Mouse (Mus musculus) MEL (cell line): ENCODE results near the gene Mmgt1. TPM values are rescaled to one million over a fixed set of nuclear protein-coding genes. Genes with fewer than 3 reads are reported as not detected.

Source experiments
- DNase-seq: peaks from one replicate; pipeline ENCODE4 v3.0.0; 2011; ENCODE audit warnings: low read depth, low spot score
- H3K27ac ChIP-seq: 2 replicates; pipeline ENCODE4 v1.5.1; 2012; ENCODE audit warnings: low read depth, mild to moderate bottlenecking, control low read depth, low read length, moderate library complexity; ENCODE audit not compliant: control insufficient read depth
- H3K27me3 ChIP-seq, 2 experiments: fragments of 150-350 bp in 1 of 2; sonication (generic) in 1 of 2; 2 replicates each; pipeline ENCODE4 v1.6.1; 2012; ENCODE audit warnings: low read length in 2 of 2, mild to moderate bottlenecking in 2 of 2, improper control_type of control experiment in 1 of 2, moderate library complexity in 1 of 2; ENCODE audit not compliant: insufficient read depth in 2 of 2, control insufficient read depth in 1 of 2
- H3K36me3 ChIP-seq, 2 experiments: 2 replicates each; pipeline ENCODE4 v1.6.1; 2012 to 2014; ENCODE audit warnings: low read length in 2 of 2, improper control_type of control experiment in 1 of 2, inconsistent platforms in 1 of 2, mild to moderate bottlenecking in 1 of 2; ENCODE audit not compliant: insufficient read depth in 2 of 2, control insufficient read depth in 1 of 2
- H3K4me1 ChIP-seq, 2 experiments: fragments of 150-350 bp in 1 of 2; sonication (generic) in 1 of 2; 2 replicates each; pipeline ENCODE4 v1.6.1; 2012; ENCODE audit warnings: low read length in 2 of 2, improper control_type of control experiment in 1 of 2, mild to moderate bottlenecking in 1 of 2; ENCODE audit not compliant: insufficient read depth in 2 of 2, control insufficient read depth in 1 of 2
- H3K4me3 ChIP-seq, 2 experiments: fragments of 150-350 bp in 1 of 2; sonication (generic) in 1 of 2; 2 replicates each; pipeline ENCODE4 v1.5.1; 2012; ENCODE audit warnings: low read depth in 2 of 2, low read length in 2 of 2, mild to moderate bottlenecking in 2 of 2, moderate library complexity in 2 of 2, control low read depth in 1 of 2, improper control_type of control experiment in 1 of 2; ENCODE audit not compliant: control insufficient read depth in 1 of 2, insufficient read depth in 1 of 2
- H3K79me2 ChIP-seq: 2 replicates; pipeline ENCODE4 v1.6.1; 2012; ENCODE audit warnings: mild to moderate bottlenecking, low read length, moderate library complexity; ENCODE audit not compliant: control insufficient read depth, poor library complexity, insufficient read depth
- H3K9ac ChIP-seq: 2 replicates; pipeline ENCODE4 v1.6.1; 2012; ENCODE audit warnings: low read depth, mild to moderate bottlenecking, control low read depth, low read length, moderate library complexity; ENCODE audit not compliant: control insufficient read depth, poor library complexity, severe bottlenecking
- H3K9me3 ChIP-seq: fragments of 150-350 bp; sonication (generic); replicated peaks from 2 replicates; pipeline ENCODE4 v1.6.1; 2012; ENCODE audit warnings: mild to moderate bottlenecking, low read length, improper control_type of control experiment, moderate library complexity; ENCODE audit not compliant: insufficient read depth
- CHD1 ChIP-seq: IDR thresholded peaks from 2 replicates; pipeline ENCODE4 v1.6.1; 2012; ENCODE audit warnings: low read depth, mild to moderate bottlenecking, inconsistent platforms, low read length, improper control_type of control experiment
- CHD2 ChIP-seq: IDR thresholded peaks from 2 replicates; pipeline ENCODE4 v1.6.1; 2011; ENCODE audit warnings: low read length, improper control_type of control experiment
- CTCF ChIP-seq, 3 experiments: IDR thresholded peaks in 2 of 3; conservative IDR thresholded peaks in 1 of 3; 2 replicates each; pipeline ENCODE4 v1.5.1; 2011 to 2012; ENCODE audit warnings: low read length in 3 of 3, low read depth in 2 of 3, mild to moderate bottlenecking in 2 of 3, improper control_type of control experiment in 1 of 3, inconsistent platforms in 1 of 3, mixed read lengths in 1 of 3, moderate library complexity in 1 of 3; ENCODE audit not compliant: control insufficient read depth in 1 of 3, insufficient read depth in 1 of 3, poor library complexity in 1 of 3, severe bottlenecking in 1 of 3
- E2F4 ChIP-seq: IDR thresholded peaks from 2 replicates; pipeline ENCODE4 v1.6.1; 2011; ENCODE audit warnings: low read depth, low read length, improper control_type of control experiment, borderline replicate concordance
- ELF1 ChIP-seq: IDR thresholded peaks from 2 replicates; pipeline ENCODE4 v1.6.1; 2014; ENCODE audit warnings: low read depth, mild to moderate bottlenecking, inconsistent platforms, low read length, improper control_type of control experiment, moderate library complexity
- EP300 ChIP-seq, 2 experiments: IDR thresholded peaks; 2 replicates each; pipeline ENCODE4 v1.6.1; 2011; ENCODE audit warnings: improper control_type of control experiment in 2 of 2, low read length in 2 of 2, low read depth in 1 of 2, mild to moderate bottlenecking in 1 of 2
- ETS1 ChIP-seq: IDR thresholded peaks from 2 replicates; pipeline ENCODE4 v1.6.1; 2012; ENCODE audit warnings: low read depth, mild to moderate bottlenecking, inconsistent platforms, low read length, improper control_type of control experiment, moderate library complexity
- GABPA ChIP-seq: IDR thresholded peaks from 2 replicates; pipeline ENCODE4 v1.6.1; 2012; ENCODE audit warnings: low read depth, mild to moderate bottlenecking, inconsistent platforms, low read length, improper control_type of control experiment, moderate library complexity
- GATA1 ChIP-seq: IDR thresholded peaks from 2 replicates; pipeline ENCODE4 v1.6.1; 2011; ENCODE audit warnings: low read depth, low read length, improper control_type of control experiment
- HCFC1 ChIP-seq: IDR thresholded peaks from 2 replicates; pipeline ENCODE4 v1.6.1; 2012; ENCODE audit warnings: low read depth, mild to moderate bottlenecking, inconsistent platforms, low read length, improper control_type of control experiment, moderate library complexity
- JUND ChIP-seq: IDR thresholded peaks from 2 replicates; pipeline ENCODE4 v1.6.1; 2011; ENCODE audit warnings: low read depth, mild to moderate bottlenecking, improper control_type of control experiment, low read length
- KAT2A ChIP-seq: conservative IDR thresholded peaks from 2 replicates; pipeline ENCODE4 v1.6.1; 2012; ENCODE audit warnings: low read depth, low read length, improper control_type of control experiment, inconsistent platforms
- MAFK ChIP-seq: IDR thresholded peaks from 2 replicates; pipeline ENCODE4 v1.6.1; 2011; ENCODE audit warnings: low read depth, mild to moderate bottlenecking, low read length, improper control_type of control experiment, borderline replicate concordance
- MAX ChIP-seq: IDR thresholded peaks from 2 replicates; pipeline ENCODE4 v1.6.1; 2011; ENCODE audit warnings: low read length, improper control_type of control experiment
- MAZ ChIP-seq: IDR thresholded peaks from 2 replicates; pipeline ENCODE4 v1.6.1; 2012; ENCODE audit warnings: low read depth, mild to moderate bottlenecking, inconsistent platforms, low read length, improper control_type of control experiment
- MEF2A ChIP-seq: IDR thresholded peaks from 2 replicates; pipeline ENCODE4 v1.6.1; 2014; ENCODE audit warnings: low read depth, mild to moderate bottlenecking, inconsistent platforms, low read length, improper control_type of control experiment; ENCODE audit not compliant: poor library complexity, insufficient replicate concordance, severe bottlenecking; ENCODE audit errors: extremely low read depth
- MYB ChIP-seq: IDR thresholded peaks from 2 replicates; pipeline ENCODE4 v1.6.1; 2011; ENCODE audit warnings: mild to moderate bottlenecking, low read depth, low read length, improper control_type of control experiment
- MYC ChIP-seq: IDR thresholded peaks from 2 replicates; pipeline ENCODE4 v1.6.1; 2011; ENCODE audit warnings: low read depth, mild to moderate bottlenecking, low read length, improper control_type of control experiment, moderate library complexity
- NELFE ChIP-seq: IDR thresholded peaks from 2 replicates; pipeline ENCODE4 v1.6.1; 2011; ENCODE audit warnings: low read depth, low read length, improper control_type of control experiment
- NRF1 ChIP-seq: IDR thresholded peaks from 2 replicates; pipeline ENCODE4 v1.6.1; 2014; ENCODE audit warnings: low read depth, mild to moderate bottlenecking, inconsistent platforms, low read length, improper control_type of control experiment, moderate library complexity; ENCODE audit not compliant: poor library complexity, insufficient read depth, severe bottlenecking
- POLR2A ChIP-seq, 2 experiments: IDR thresholded peaks; 2 replicates each; pipeline ENCODE4 v1.6.1; 2011 to 2012; ENCODE audit warnings: low read length in 2 of 2, mild to moderate bottlenecking in 2 of 2, control low read depth in 1 of 2, improper control_type of control experiment in 1 of 2, low read depth in 1 of 2, moderate library complexity in 1 of 2; ENCODE audit not compliant: control insufficient read depth in 1 of 2, insufficient read depth in 1 of 2, poor library complexity in 1 of 2
- POLR2AphosphoS2 ChIP-seq: IDR thresholded peaks from 2 replicates; pipeline ENCODE4 v1.6.1; 2011; ENCODE audit warnings: low read length, improper control_type of control experiment
- POLR2AphosphoS5 ChIP-seq: IDR thresholded peaks from 2 replicates; pipeline ENCODE4 v1.6.1; 2012; ENCODE audit warnings: low read depth, borderline replicate concordance, mild to moderate bottlenecking, inconsistent platforms, low read length, moderate library complexity, mixed read lengths
- RAD21 ChIP-seq: IDR thresholded peaks from 2 replicates; pipeline ENCODE4 v1.6.1; 2011; ENCODE audit warnings: mild to moderate bottlenecking, low read depth, low read length, improper control_type of control experiment
- RCOR1 ChIP-seq: IDR thresholded peaks from 2 replicates; pipeline ENCODE4 v1.6.1; 2012; ENCODE audit warnings: low read depth, mild to moderate bottlenecking, inconsistent platforms, low read length, improper control_type of control experiment
- SIN3A ChIP-seq: IDR thresholded peaks from 2 replicates; pipeline ENCODE4 v1.6.1; 2012; ENCODE audit warnings: low read length, improper control_type of control experiment, inconsistent platforms
- SMC3 ChIP-seq: IDR thresholded peaks from 2 replicates; pipeline ENCODE4 v1.6.1; 2011; ENCODE audit warnings: low read depth, low read length, improper control_type of control experiment
- TBP ChIP-seq: IDR thresholded peaks from 2 replicates; pipeline ENCODE4 v1.8.0; 2011; ENCODE audit warnings: low read depth, low read length, improper control_type of control experiment
- TCF12 ChIP-seq: IDR thresholded peaks from 2 replicates; pipeline ENCODE4 v1.6.1; 2014; ENCODE audit warnings: low read depth, mild to moderate bottlenecking, inconsistent platforms, low read length, improper control_type of control experiment, moderate library complexity
- UBTF ChIP-seq: IDR thresholded peaks from 2 replicates; pipeline ENCODE4 v1.6.1; 2012; ENCODE audit warnings: low read depth, mild to moderate bottlenecking, inconsistent platforms, low read length, improper control_type of control experiment, moderate library complexity, borderline replicate concordance; ENCODE audit not compliant: insufficient read depth
- USF1 ChIP-seq: IDR thresholded peaks from 2 replicates; pipeline ENCODE4 v1.6.1; 2014; ENCODE audit warnings: low read depth, mild to moderate bottlenecking, inconsistent platforms, low read length, improper control_type of control experiment, moderate library complexity
- USF2 ChIP-seq, 2 experiments: IDR thresholded peaks; 2 replicates each; pipeline ENCODE4 v1.6.1; 2011 to 2012; ENCODE audit warnings: improper control_type of control experiment in 2 of 2, low read length in 2 of 2, borderline replicate concordance in 1 of 2, inconsistent platforms in 1 of 2, low read depth in 1 of 2, mild to moderate bottlenecking in 1 of 2; ENCODE audit not compliant: insufficient read depth in 1 of 2
- ZC3H11A ChIP-seq: IDR thresholded peaks from 2 replicates; pipeline ENCODE4 v1.6.1; 2012; ENCODE audit warnings: low read depth, mild to moderate bottlenecking, inconsistent platforms, low read length, improper control_type of control experiment
- ZKSCAN1 ChIP-seq: IDR thresholded peaks from 2 replicates; pipeline ENCODE4 v1.6.1; 2012; ENCODE audit warnings: low read depth, mild to moderate bottlenecking, inconsistent platforms, low read length, improper control_type of control experiment, moderate library complexity
- ZMIZ1 ChIP-seq: IDR thresholded peaks from 2 replicates; pipeline ENCODE4 v1.6.1; 2012; ENCODE audit warnings: low read depth, mild to moderate bottlenecking, inconsistent platforms, low read length, improper control_type of control experiment, moderate library complexity
- ZNF384 ChIP-seq: IDR thresholded peaks from 2 replicates; pipeline ENCODE4 v1.6.1; 2012; ENCODE audit warnings: low read depth, mild to moderate bottlenecking, inconsistent platforms, low read length, improper control_type of control experiment
- polyA plus RNA-seq, 2 experiments: library from polyadenylated mRNA; stranded (reverse) in 1 of 2; unstranded in 1 of 2; fragments of >175 nt in 1 of 2; fragments of >200 nt in 1 of 2; gene quantifications; 2 replicates each; pipeline versions ENCODE4 v1.2.1 to v1.2.4; 2012; ENCODE audit warnings: low replicate concordance in 2 of 2, low read depth in 1 of 2; ENCODE audit not compliant: insufficient read length in 2 of 2, insufficient read depth in 1 of 2, missing spikeins in 1 of 2
- total RNA-seq: library from RNA; depleted of rRNA; stranded (reverse); fragments of 300-350 nt; gene quantifications from 2 replicates; pipeline ENCODE4 v1.2.3, GENCODE M21; 2012

Mmgt1 gene
- total and polyA plus RNA-seq, 3 experiments, result 16.9 to 45.6 (median 22.6) TPM

- Histone ChIP-seq H3K9me3 (no peaks in the 10 kb centered on the region), H3K36me3 (peaks cover 0 to 25% of the 10 kb centered on the region in 2 experiments; a peak in 2 of 4 replicates), H3K79me2 (no peaks in the 10 kb centered on the region; the same call in 1 of the 2 replicates), H3K4me3 (peak overlapping the region; percentile 34 to 52), H3K27me3 (no peaks in the 10 kb centered on the region), H3K4me1 (peaks cover 3 to 31% of the 10 kb centered on the region in 2 experiments; a peak in 3 of 4 replicates), H3K27ac (peak overlapping the region; percentile 97), H3K9ac (peak overlapping the region; percentile 66)
- DNase-seq, result peak; percentile 76
- no peak for TF ChIP-seq CHD2
- no peak for TF ChIP-seq MAFK
- peak; percentile 36; the same call in 1 of the 2 replicates for TF ChIP-seq HCFC1
- no peak for TF ChIP-seq JUND
- TF ChIP-seq POLR2AphosphoS2, result no peak
- TF ChIP-seq USF1, result no peak
- TF ChIP-seq CTCF (IDR thresholded peaks at IDR 0.05 in 2 of 3, conservative IDR thresholded peaks at IDR 0.05 in 1 of 3; ENCODE audit: control insufficient read depth in 1 of 3, insufficient read depth in 1 of 3, low read depth in 2 of 3, low read length in 3 of 3, poor library complexity in 1 of 3, severe bottlenecking in 1 of 3), result no peak
- TF ChIP-seq GATA1, result 0 out of 2 replicates have a peak, but pooled peaks have one; percentile 3
- 0 out of 2 replicates have a peak, but pooled peaks have one; percentile 11 for TF ChIP-seq ELF1
- TF ChIP-seq MAX, result peak; percentile 33; the same call in 1 of the 2 replicates
- TF ChIP-seq MYC, result 0 out of 2 replicates have a peak, but pooled peaks have one; percentile 44
- no peak for TF ChIP-seq MEF2A
- TF ChIP-seq RCOR1, result no peak
- TF ChIP-seq POLR2A (IDR thresholded peaks at IDR 0.05; ENCODE audit: control insufficient read depth in 1 of 2, insufficient read depth in 1 of 2, low read depth in 1 of 2, low read length in 2 of 2, poor library complexity in 1 of 2), result peak in 1 of 2 experiments; percentile 47; a peak in 2 of 4 replicates
- no peak for TF ChIP-seq RAD21
- TF ChIP-seq KAT2A, result no peak
- no peak for TF ChIP-seq ZMIZ1
- TF ChIP-seq SMC3, result no peak
- no peak for TF ChIP-seq POLR2AphosphoS5
- TF ChIP-seq ETS1, result peak; percentile 11; the same call in 1 of the 2 replicates
- no peak for TF ChIP-seq USF2 (IDR thresholded peaks at IDR 0.05; ENCODE audit: borderline replicate concordance in 1 of 2, insufficient read depth in 1 of 2, low read depth in 1 of 2, low read length in 2 of 2)
- no peak for TF ChIP-seq MYB
- TF ChIP-seq ZKSCAN1, result no peak
- TF ChIP-seq TCF12, result no peak
- TF ChIP-seq GABPA, result no peak
- TF ChIP-seq UBTF, result no peak
- peak; percentile 36 to 44; a peak in 3 of 4 replicates for TF ChIP-seq EP300 (IDR thresholded peaks at IDR 0.05; ENCODE audit: low read depth in 1 of 2, low read length in 2 of 2)
- TF ChIP-seq NRF1, result no peak
- TF ChIP-seq SIN3A, result peak; percentile 74
- TF ChIP-seq E2F4, result no peak
- TF ChIP-seq TBP, result peak; percentile 69
- peak; percentile 32; the same call in 1 of the 2 replicates for TF ChIP-seq NELFE
- TF ChIP-seq ZC3H11A, result no peak
- no peak for TF ChIP-seq MAZ
- TF ChIP-seq ZNF384, result no peak
- TF ChIP-seq CHD1, result no peak
Measured at GRCm38 (mm10) chrX:56607032-56607710, 9.3 kb upstream of the Mmgt1 start.
